ENCODE assay signal across 7 mouse cellular contexts in genomic region chr10:93161511-93162275, GRCm38 (mm10). TPM values are rescaled to one million over a fixed set of nuclear protein-coding genes. Genes with fewer than 3 reads are reported as not detected.
DNase-seq lines count a peak whose midpoint lies in the region; ATAC-seq and TF ChIP-seq lines count a peak whose summit lies in the region.

No protein-coding gene starts in this region.

- peak; percentile 53 for ATAC-seq in embryonic facial prominence, embryonic 14.5 days (ENCODE audit: low read depth)
- ATAC-seq in heart, embryonic 14.5 days (ENCODE audit: insufficient number of reproducible peaks, insufficient read depth, low FRiP score, low read depth) = peak; percentile 60; the same call in 1 of the 2 replicates
- peak; percentile 25 for ATAC-seq in kidney, postnatal 0 days (replicated peaks; ENCODE audit: low FRiP score, low read depth)
- peak; percentile 45 for ATAC-seq in neural tube, embryonic 14.5 days (ENCODE audit: low read depth)

- TF ChIP-seq POLR2A in lung, adult 2 months (IDR thresholded peaks at IDR 0.05; ENCODE audit: borderline replicate concordance, extremely low read depth, low read depth, low read length) = no peak; the same call in 1 of the 2 replicates

- no peak for TF ChIP-seq CTCF in kidney, postnatal 0 days (IDR thresholded peaks at IDR 0.05; ENCODE audit: low read depth)
- TF ChIP-seq CTCF in lung, adult 2 months (IDR thresholded peaks at IDR 0.05; ENCODE audit: insufficient read depth, low read length) = no peak

- H3K4me2 ChIP-seq in embryonic facial prominence, embryonic 14.5 days (ENCODE audit: low read depth, low read length) = peak overlapping the region; percentile 77
- peak overlapping the region; percentile 83 for H3K4me2 ChIP-seq in heart, embryonic 14.5 days (ENCODE audit: low read length)
- H3K4me2 ChIP-seq in kidney, postnatal 0 days (ENCODE audit: low read length) = peak overlapping the region; percentile 72
- H3K4me2 ChIP-seq in neural tube, embryonic 14.5 days (ENCODE audit: low read depth, low read length) = peak overlapping the region; percentile 60

- H3K9ac ChIP-seq in embryonic facial prominence, embryonic 14.5 days (ENCODE audit: low read depth, low read length) = peak overlapping the region; percentile 96
- peak overlapping the region; percentile 97 for H3K9ac ChIP-seq in heart, embryonic 14.5 days (ENCODE audit: low read length)
- peak overlapping the region; percentile 97 for H3K9ac ChIP-seq in kidney, postnatal 0 days (ENCODE audit: low read depth, low read length)
- H3K9ac ChIP-seq in neural tube, embryonic 14.5 days (replicated peaks; ENCODE audit: low read depth, low read length) = peak overlapping the region; percentile 98

- WGBS in embryonic facial prominence, embryonic 14.5 days = under 1% methylated on average over 20 of the region's 33 CpGs
- 3% methylated on average over 24 of the region's 33 CpGs for WGBS in heart, embryonic 14.5 days
- 1% methylated on average over 27 of the region's 33 CpGs for WGBS in kidney, postnatal 0 days
- 1% methylated on average over 33 of the region's 33 CpGs for WGBS in lung, adult 2 months
- 1% methylated on average over 33 of the region's 33 CpGs for WGBS in neural tube, embryonic 14.5 days

- peak overlapping the region; percentile 96 for H3K4me3 ChIP-seq in embryonic facial prominence, embryonic 14.5 days (ENCODE audit: low read depth, low read length)
- peak overlapping the region; percentile 71 to 90 for H3K4me3 ChIP-seq in heart, embryonic 14.5 days (ENCODE audit: control insufficient read depth in 1 of 2, insufficient read depth in 1 of 2, low read depth in 1 of 2, low read length in 2 of 2)
- H3K4me3 ChIP-seq in kidney, postnatal 0 days (replicated peaks; ENCODE audit: low read depth, low read length) = peak overlapping the region; percentile 98
- peak overlapping the region; percentile 93 for H3K4me3 ChIP-seq in lung, adult 2 months (replicated peaks; ENCODE audit: extremely low read depth, low read depth, low read length)
- H3K4me3 ChIP-seq in neural tube, embryonic 14.5 days (ENCODE audit: low read depth, low read length) = peak overlapping the region; percentile 97

- H3K27ac ChIP-seq in embryonic facial prominence, embryonic 14.5 days (replicated peaks; ENCODE audit: low read depth, low read length) = peak overlapping the region; percentile 100
- H3K27ac ChIP-seq in heart, embryonic 14.5 days (replicated peaks in 1 of 2; ENCODE audit: control insufficient read depth in 1 of 2, insufficient read depth in 1 of 2, low read depth in 2 of 2, low read length in 2 of 2) = peak overlapping the region; percentile 85 to 98
- peak overlapping the region; percentile 100 for H3K27ac ChIP-seq in kidney, postnatal 0 days
- H3K27ac ChIP-seq in neural tube, embryonic 14.5 days (ENCODE audit: low read depth, low read length) = peak overlapping the region; percentile 99

- H3K27me3 ChIP-seq in embryonic facial prominence, embryonic 14.5 days (replicated peaks; ENCODE audit: control insufficient read depth, insufficient read depth, low read length) = no peaks in the 10 kb centered on the region
- H3K27me3 ChIP-seq in heart, embryonic 14.5 days (ENCODE audit: control insufficient read depth, insufficient read depth, low read length) = no peaks in the 10 kb centered on the region
- no peaks in the 10 kb centered on the region for H3K27me3 ChIP-seq in kidney, postnatal 0 days (ENCODE audit: insufficient read depth, low read length)
- no peaks in the 10 kb centered on the region for H3K27me3 ChIP-seq in neural tube, embryonic 14.5 days (ENCODE audit: control insufficient read depth, insufficient read depth, low read length)

- peaks cover 29% of the 10 kb centered on the region for H3K4me1 ChIP-seq in embryonic facial prominence, embryonic 14.5 days (ENCODE audit: control insufficient read depth, insufficient read depth, low read length)
- peaks cover 12 to 40% of the 10 kb centered on the region in 2 experiments for H3K4me1 ChIP-seq in heart, embryonic 14.5 days (ENCODE audit: control insufficient read depth in 2 of 2, insufficient read depth in 2 of 2, low read length in 2 of 2)
- H3K4me1 ChIP-seq in kidney, postnatal 0 days (replicated peaks; ENCODE audit: insufficient read depth, low read length) = peaks cover 6% of the 10 kb centered on the region
- peaks cover 26% of the 10 kb centered on the region for H3K4me1 ChIP-seq in lung, adult 2 months (ENCODE audit: control insufficient read depth, insufficient read depth, low read length)
- H3K4me1 ChIP-seq in neural tube, embryonic 14.5 days (ENCODE audit: control insufficient read depth, insufficient read depth, low read length) = peaks cover 26% of the 10 kb centered on the region

- no peaks in the 10 kb centered on the region for H3K9me3 ChIP-seq in embryonic facial prominence, embryonic 14.5 days (ENCODE audit: control insufficient read depth, low read length)
- no peaks in the 10 kb centered on the region for H3K9me3 ChIP-seq in heart, embryonic 14.5 days (ENCODE audit: control insufficient read depth, low read length)
- H3K9me3 ChIP-seq in kidney, postnatal 0 days (replicated peaks; ENCODE audit: low read length) = no peaks in the 10 kb centered on the region
- H3K9me3 ChIP-seq in neural tube, embryonic 14.5 days (ENCODE audit: control insufficient read depth, low read length) = no peaks in the 10 kb centered on the region

- peak; percentile 46 for DNase-seq in ES-CJ7 (ENCODE audit: low read depth, low spot score)
- peak; percentile 76 for DNase-seq in adrenal gland, adult 2 months
- peak; percentile 75 for DNase-seq in embryonic facial prominence, embryonic 14.5 days (ENCODE audit: low spot score)
- peak; percentile 73 for DNase-seq in kidney, postnatal 0 days (ENCODE audit: low spot score)
- peak; percentile 38 for DNase-seq in lung, adult 2 months

- H3K36me3 ChIP-seq in embryonic facial prominence, embryonic 14.5 days (ENCODE audit: control insufficient read depth, insufficient read depth, low read length) = no peaks in the 10 kb centered on the region
- H3K36me3 ChIP-seq in heart, embryonic 14.5 days (ENCODE audit: control insufficient read depth, insufficient read depth, low read length) = no peaks in the 10 kb centered on the region
- H3K36me3 ChIP-seq in kidney, postnatal 0 days (ENCODE audit: insufficient read depth, low read length) = no peaks in the 10 kb centered on the region
- H3K36me3 ChIP-seq in neural tube, embryonic 14.5 days (ENCODE audit: control insufficient read depth, insufficient read depth, low read length) = no peaks in the 10 kb centered on the region

RNA-seq across cellular contexts. Expression of gene Cdk17, which starts 1.0 kb away (rescaled TPM):
- total RNA-seq in adrenal gland, adult 2 months (2021) = 10 to 100 TPM; 26.5 to 30.0 TPM
- polyA plus RNA-seq in adrenal gland, adult 2 months (2012; rRNA removed) = 8.7 and 9.3 TPM in 2 replicates
- polyA plus RNA-seq in embryonic facial prominence, embryonic 14.5 days (2014; fragmentation: Nextera tagmentation; extraction: Ambion mirVana) = 23.8 and 26.9 TPM in 2 replicates
- polyA plus RNA-seq in heart, embryonic 14.5 days (2014; fragmentation: Nextera tagmentation; extraction: Ambion mirVana) = 24.4 and 27.1 TPM in 2 replicates
- 13.9 and 16.4 TPM in 2 replicates for polyA plus RNA-seq in kidney, postnatal 0 days (2015; fragmentation: Nextera tagmentation; extraction: Ambion mirVana)
- 18.0 and 18.2 TPM in 2 replicates for polyA plus RNA-seq in lung, adult 2 months (2012; rRNA removed)
- polyA plus RNA-seq in neural tube, embryonic 14.5 days (2014; fragmentation: Nextera tagmentation; extraction: Ambion mirVana) = 62.8 and 70.5 TPM in 2 replicates

Comparison
In these comparisons a context has a peak if more than half of its experiments do, and no peak if none do; other contexts are left out.
1. Peak in every context shown above with its lines: DNase-seq, ATAC-seq, H3K4me3 ChIP-seq and H3K27ac ChIP-seq.